Mouse (Mus musculus) lung, postnatal 0 days (tissue): ENCODE measurements around the gene Pip5kl1. TPM values are rescaled to one million over a fixed set of nuclear protein-coding genes. Genes with fewer than 3 reads are reported as not detected.

ENCODE experiments used
- ATAC-seq: fragments of 200-750 bp; cut with Nextera tagmentation; 2 replicates; pipeline ENCODE4 v1.8.0; 2017; ENCODE audit warnings: moderate library complexity
- DNase-seq: peaks from one replicate; pipeline ENCODE4 v3.0.0-alpha.2; 2016; ENCODE audit warnings: low spot score
- H3K27ac ChIP-seq: fragments of 300-500 bp; sonication (generic); 2 replicates; pipeline ENCODE4 v1.5.1; 2014; ENCODE audit warnings: antibody characterized with exemption, mild to moderate bottlenecking, low read length, mixed read lengths
- H3K27me3 ChIP-seq: fragments of 300-500 bp; sonication (generic); replicated peaks from 2 replicates; pipeline ENCODE4 v1.6.1; 2014; ENCODE audit warnings: low read length, mixed read lengths; ENCODE audit not compliant: insufficient read depth
- H3K36me3 ChIP-seq: fragments of 300-500 bp; sonication (generic); 2 replicates; pipeline ENCODE4 v1.6.1; 2014; ENCODE audit warnings: low read length, mixed read lengths; ENCODE audit not compliant: insufficient read depth
- H3K4me1 ChIP-seq: fragments of 300-500 bp; sonication (generic); 2 replicates; pipeline ENCODE4 v1.6.1; 2014; ENCODE audit warnings: antibody characterized with exemption, low read depth, low read length, mixed read lengths; ENCODE audit not compliant: insufficient read depth
- H3K4me2 ChIP-seq: fragments of 300-500 bp; sonication (generic); replicated peaks from 2 replicates; pipeline ENCODE4 v1.6.1; 2014; ENCODE audit warnings: low read depth, mild to moderate bottlenecking, low read length, moderate library complexity, mixed read lengths
- H3K4me3 ChIP-seq: fragments of 300-500 bp; sonication (generic); 2 replicates; pipeline ENCODE4 v1.5.1; 2014; ENCODE audit warnings: low read depth, low read length
- H3K9ac ChIP-seq: fragments of 300-500 bp; sonication (generic); replicated peaks from 2 replicates; pipeline ENCODE4 v1.6.1; 2014; ENCODE audit warnings: low read depth, mild to moderate bottlenecking
- H3K9me3 ChIP-seq: fragments of 300-500 bp; sonication (generic); 2 replicates; pipeline ENCODE4 v1.6.1; 2016; ENCODE audit warnings: low read length, mixed read lengths
- CTCF ChIP-seq: IDR thresholded peaks from 2 replicates; pipeline ENCODE4 v1.5.1; 2016; ENCODE audit warnings: antibody characterized with exemption, mild to moderate bottlenecking
- EP300 ChIP-seq: IDR thresholded peaks from 2 replicates; pipeline ENCODE4 v1.6.1; 2016; ENCODE audit warnings: antibody characterized with exemption, mild to moderate bottlenecking, control low read depth
- WGBS: fragments of 180-500 bp; shearing (Covaris S2); extraction: QIAGEN DNeasy Blood & Tissue Kit; methylation state at CpG from one replicate; pipeline ENCODE4 v1.1.7; 2014; 5-methylcytosine and 5-hydroxymethylcytosine counted together
- polyA plus RNA-seq: library from polyadenylated mRNA; unstranded; fragments of >200 nt; fragmentation: Nextera tagmentation; extraction: Ambion mirVana; gene quantifications from 2 replicates; pipeline ENCODE4 v1.2.1, GENCODE M21; 2015

The Pip5kl1 gene
- polyA plus RNA-seq, 1 experiment from 2014 or later, result not detected

GRCm38 (mm10) chr2:32621517-32621859 is 46.9 kb downstream of the Pip5kl1 start, which contains the start of gene Ak1:
Gene Ak1 (plus strand): TSS chr2:32621758.
- Histone ChIP-seq H3K4me3 (no peak within 1 kb of the TSS), H3K9me3 (no peaks in the 10 kb centered on the region), H3K27me3 (no peaks in the 10 kb centered on the region), H3K27ac (peak within 1 kb of the TSS; percentile 74), H3K4me1 (peaks cover 27% of the 10 kb centered on the region), H3K9ac (no peak within 1 kb of the TSS), H3K36me3 (peaks cover 6% of the 10 kb centered on the region; the same call in 1 of the 2 replicates), H3K4me2 (no peak within 1 kb of the TSS)
- DNase-seq (no peak), ATAC-seq (peak; percentile 17)
- WGBS, result 8% methylated on average over 7 of the region's 7 CpGs
- TF ChIP-seq EP300, result no peak
- TF ChIP-seq CTCF, result no peak

GRCm38 (mm10) chr2:32624111-32624748 is 49.6 kb downstream of the Pip5kl1 start:
- Histone ChIP-seq H3K27ac (0 out of 2 replicates have a peak overlapping the region, but pooled peaks have one; percentile 74), H3K4me3 (no peak overlapping the region), H3K9me3 (no peaks in the 10 kb centered on the region), H3K27me3 (no peaks in the 10 kb centered on the region), H3K4me1 (peaks cover 34% of the 10 kb centered on the region), H3K36me3 (no peaks in the 10 kb centered on the region), H3K9ac (no peak overlapping the region), H3K4me2 (no peak overlapping the region)
- DNase-seq, result peak; percentile 28
- TF ChIP-seq CTCF (no peak), EP300 (no peak)
- 56% methylated on average over 5 of the region's 5 CpGs for WGBS
- ATAC-seq, result no peak

- TF ChIP-seq CTCF (no peak; the same call in 1 of the 2 replicates), EP300 (no peak)
- Histone ChIP-seq H3K4me1 (peaks cover 32% of the 10 kb centered on the region), H3K4me3 (no peak overlapping the region), H3K27ac (peak overlapping the region; percentile 74), H3K9me3 (no peaks in the 10 kb centered on the region), H3K36me3 (no peaks in the 10 kb centered on the region), H3K9ac (no peak overlapping the region), H3K4me2 (peak overlapping the region; percentile 40), H3K27me3 (no peaks in the 10 kb centered on the region)
- ATAC-seq (peak; percentile 21), DNase-seq (peak; percentile 83)
- WGBS, result 2% methylated on average over 13 of the region's 13 CpGs
Observed at GRCm38 (mm10) chr2:32625212-32625872, 50.7 kb downstream of the Pip5kl1 start.

- ATAC-seq (no peak), DNase-seq (peak; percentile 40)
- TF ChIP-seq EP300 (no peak), CTCF (no peak)
- no peak overlapping the region for H3K9ac ChIP-seq
- peaks cover 25% of the 10 kb centered on the region for H3K4me1 ChIP-seq
- peak overlapping the region; percentile 74 for H3K27ac ChIP-seq
- 33% methylated on average over 5 of the region's 5 CpGs for WGBS
- no peaks in the 10 kb centered on the region for H3K36me3 ChIP-seq
- no peaks in the 10 kb centered on the region for H3K27me3 ChIP-seq
- H3K4me3 ChIP-seq, result no peak overlapping the region
- H3K4me2 ChIP-seq, result no peak overlapping the region
- H3K9me3 ChIP-seq, result no peaks in the 10 kb centered on the region
Observed at GRCm38 (mm10) chr2:32625873-32626694, 51.5 kb downstream of the Pip5kl1 start.

GRCm38 (mm10) chr2:32627266-32628043 is 52.9 kb downstream of the Pip5kl1 start:
- H3K27me3 ChIP-seq, result no peaks in the 10 kb centered on the region
- H3K9me3 ChIP-seq, result no peaks in the 10 kb centered on the region
- WGBS, result 57% methylated on average over 16 of the region's 20 CpGs
- no peak overlapping the region for H3K4me3 ChIP-seq
- H3K9ac ChIP-seq, result no peak overlapping the region
- H3K27ac ChIP-seq, result peak overlapping the region; percentile 16; the same call in 1 of the 2 replicates
- ATAC-seq, result no peak
- H3K4me1 ChIP-seq, result peaks cover 19% of the 10 kb centered on the region; the same call in 1 of the 2 replicates
- no peaks in the 10 kb centered on the region for H3K36me3 ChIP-seq
- no peak overlapping the region for H3K4me2 ChIP-seq
- peak; percentile 48 for DNase-seq
- no peak for TF ChIP-seq CTCF
- no peak for TF ChIP-seq EP300
